Mouse (Mus musculus): ENCODE data around the gene Gm20777.
A peak's percentile ranks its signal among the peaks of the same experiment; 100 is the strongest.
"Not testable (repeated sequence)": the region's sequence is repeated elsewhere in the genome, so short reads cannot be mapped to it uniquely, and the experiment has no call there.

The Gm20777 gene

GRCm38 (mm10) chrY:10752350-10752749 lies at the start of gene Gm20777:
Gene Gm20777, minus strand, starts transcription at chrY:10752450.
- not testable (repeated sequence) for DNase-seq (ENCODE audit: low read depth, low spot score)

DNA sequence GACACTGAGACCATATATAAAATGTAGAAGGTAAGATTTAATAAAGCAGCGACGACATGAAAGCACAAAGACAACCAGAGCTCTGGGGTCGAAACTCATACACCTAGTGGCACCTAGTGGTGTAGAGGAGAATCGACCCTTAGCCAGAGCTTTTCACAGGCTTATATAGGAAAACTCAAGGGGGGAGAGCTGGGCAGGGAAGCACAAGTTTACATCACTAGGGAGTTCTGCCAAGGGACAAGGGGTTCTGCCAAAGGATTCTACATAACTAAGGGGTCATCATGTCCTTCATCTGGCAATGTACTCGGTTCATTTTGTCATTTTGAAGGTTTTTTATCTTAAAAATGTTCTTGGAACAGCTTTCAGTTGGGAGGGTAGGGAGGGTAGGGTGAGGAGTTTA lies 42.7 kb downstream of the Gm20777 start:
- DNase-seq (ENCODE audit: low read depth, low spot score) = not testable (repeated sequence)

GRCm38 (mm10) chrY:10708761-10709160 lies 43.5 kb downstream of the Gm20777 start:
- not testable (repeated sequence) for DNase-seq (ENCODE audit: low read depth, low spot score)

- peak; percentile 4 for DNase-seq (ENCODE audit: low read depth, low spot score)
Observed at GRCm38 (mm10) chrY:10708226-10708625, 44.0 kb downstream of the Gm20777 start.

GRCm38 (mm10) chrY:10706686-10707085 lies 45.6 kb downstream of the Gm20777 start:
- DNase-seq (ENCODE audit: low read depth, low spot score) = not testable (repeated sequence)

Data from ZHBTc4 (cell line).